Mouse (Mus musculus): ENCODE results near the gene Zfp758.
A peak's percentile ranks its signal among the peaks of the same experiment; 100 is the strongest.

The Zfp758 gene

GRCm38 (mm10) chr17:22361101-22361781 is at the start of gene Zfp758, which contains the start of gene Zfp944:
Gene Zfp758, plus strand, starts transcription at chr17:22361453.
Gene Zfp944, minus strand, starts transcription at chr17:22361400.
- DNase-seq (ENCODE audit: low read depth), result peak; percentile 76

GRCm38 (mm10) chr17:22314219-22314618 is 47.0 kb upstream of the Zfp758 start:
- peak; percentile 6 for DNase-seq (ENCODE audit: low read depth)

- DNase-seq (ENCODE audit: low read depth), result peak; percentile 92
Measured at GRCm38 (mm10) chr17:22314730-22315226, 46.5 kb upstream of the Zfp758 start, which contains the start of gene CT030661.1. Gene CT030661.1, minus strand, starts transcription at chr17:22314837.

GRCm38 (mm10) chr17:22315247-22315646 is 46.0 kb upstream of the Zfp758 start:
- peak; percentile 2 for DNase-seq (ENCODE audit: low read depth)

GRCm38 (mm10) chr17:22352794-22353193 is 8.5 kb upstream of the Zfp758 start:
- DNase-seq (ENCODE audit: low read depth), result peak; percentile 72

GRCm38 (mm10) chr17:22360572-22360971 is 681 bp upstream of the Zfp758 start:
- DNase-seq (ENCODE audit: low read depth), result no peak

- DNase-seq (ENCODE audit: low read depth), result no peak
Measured at GRCm38 (mm10) chr17:22363895-22364294, 2.6 kb downstream of the Zfp758 start.

GRCm38 (mm10) chr17:22410756-22411155 is 49.5 kb downstream of the Zfp758 start:
- peak; percentile 61 for DNase-seq (ENCODE audit: low read depth)

- peak; percentile 79 for DNase-seq (ENCODE audit: low read depth)
Measured at GRCm38 (mm10) chr17:22417510-22417909, 56.3 kb downstream of the Zfp758 start.

- DNase-seq (ENCODE audit: low read depth), result peak; percentile 73
Measured at GRCm38 (mm10) chr17:22423952-22424617, 62.8 kb downstream of the Zfp758 start, which contains the start of gene Zfp946. Gene Zfp946, plus strand, starts transcription at chr17:22424222.

GRCm38 (mm10) chr17:22424636-22425354 is 63.5 kb downstream of the Zfp758 start:
- DNase-seq (ENCODE audit: low read depth), result peak; percentile 21

All from induced T-regulatory cell, adult 2 months (primary cell).